Mouse (Mus musculus) MN1 (cell line): Measurements from ENCODE around the gene Thoc7.

Source experiments
- DNase-seq: peaks from one replicate; pipeline ENCODE4 v3.0.0-alpha.2; 2016; ENCODE audit warnings: low spot score

Gene Thoc7

GRCm38 (mm10) chr14:13933290-13934051 lies 28.2 kb downstream of the Thoc7 start:
- no peak for DNase-seq

GRCm38 (mm10) chr14:13917630-13918029 lies 44.0 kb downstream of the Thoc7 start:
- DNase-seq = peak; percentile 66

GRCm38 (mm10) chr14:13917208-13917607 lies 44.4 kb downstream of the Thoc7 start:
- no peak for DNase-seq

- no peak for DNase-seq
Measured at GRCm38 (mm10) chr14:13915207-13915606, 46.4 kb downstream of the Thoc7 start.

- DNase-seq = no peak
Measured at GRCm38 (mm10) chr14:13914387-13915082, 47.1 kb downstream of the Thoc7 start, which contains the start of gene Gm281. TSS of gene Gm281 (minus strand) at chr14:13914478.

GRCm38 (mm10) chr14:13910148-13910547 lies 51.5 kb downstream of the Thoc7 start:
- no peak for DNase-seq

GRCm38 (mm10) chr14:13907145-13907544 lies 54.5 kb downstream of the Thoc7 start:
- no peak for DNase-seq

- DNase-seq = no peak
Measured at GRCm38 (mm10) chr14:13906461-13906860, 55.2 kb downstream of the Thoc7 start.

- DNase-seq = peak; percentile 35
Measured at GRCm38 (mm10) chr14:13901611-13902067, 60.0 kb downstream of the Thoc7 start.
